Mouse (Mus musculus) kidney, embryonic 16.5 days (tissue): ENCODE measurements around the gene Rpl27a. TPM values are rescaled to one million over a fixed set of nuclear protein-coding genes. Genes with fewer than 3 reads are reported as not detected.

Experiments
- ATAC-seq: fragments of 200-750 bp; cut with Nextera tagmentation; 2 replicates; pipeline ENCODE4 v1.8.0; 2017; ENCODE audit warnings: moderate TSS enrichment; ENCODE audit not compliant: low FRiP score, low TSS enrichment
- H3K27ac ChIP-seq: fragments of 300-500 bp; sonication (generic); 2 replicates; pipeline ENCODE4 v1.5.1; 2014; ENCODE audit warnings: low read length
- H3K27me3 ChIP-seq: fragments of 300-500 bp; sonication (generic); 2 replicates; pipeline ENCODE4 v1.6.1; 2014; ENCODE audit warnings: low read length, control low read depth, mixed read lengths; ENCODE audit not compliant: insufficient read depth
- H3K36me3 ChIP-seq: fragments of 300-500 bp; sonication (generic); 2 replicates; pipeline ENCODE4 v1.6.1; 2014; ENCODE audit warnings: low read length, control low read depth, mixed read lengths; ENCODE audit not compliant: insufficient read depth
- H3K4me1 ChIP-seq: fragments of 300-500 bp; sonication (generic); 2 replicates; pipeline ENCODE4 v1.6.1; 2014; ENCODE audit warnings: low read length, control low read depth, mixed read lengths; ENCODE audit not compliant: insufficient read depth
- H3K4me2 ChIP-seq: fragments of 300-500 bp; sonication (generic); replicated peaks from 2 replicates; pipeline ENCODE4 v1.6.1; 2014; ENCODE audit warnings: low read depth, low read length
- H3K4me3 ChIP-seq: fragments of 300-500 bp; sonication (generic); 2 replicates; pipeline ENCODE4 v1.5.1; 2014; ENCODE audit warnings: mild to moderate bottlenecking, low read length
- H3K9ac ChIP-seq: fragments of 300-500 bp; sonication (generic); replicated peaks from 2 replicates; pipeline ENCODE4 v1.6.1; 2014; ENCODE audit warnings: low read length
- H3K9me3 ChIP-seq: fragments of 300-500 bp; sonication (generic); 2 replicates; pipeline ENCODE4 v1.6.1; 2016; ENCODE audit warnings: low read length, control low read depth
- WGBS: fragments of 180-500 bp; shearing (Covaris S2); extraction: QIAGEN DNeasy Blood & Tissue Kit; methylation state at CpG from one replicate; pipeline ENCODE4 v1.1.7; 2014; 5-methylcytosine and 5-hydroxymethylcytosine counted together
- polyA plus RNA-seq: library from polyadenylated mRNA; unstranded; fragments of >200 nt; fragmentation: Nextera tagmentation; extraction: Ambion mirVana; gene quantifications from 2 replicates; pipeline ENCODE4 v1.2.1, GENCODE M21; 2015

Rpl27a gene
- polyA plus RNA-seq, 1 experiment from 2014 or later, result 129 TPM

DNA sequence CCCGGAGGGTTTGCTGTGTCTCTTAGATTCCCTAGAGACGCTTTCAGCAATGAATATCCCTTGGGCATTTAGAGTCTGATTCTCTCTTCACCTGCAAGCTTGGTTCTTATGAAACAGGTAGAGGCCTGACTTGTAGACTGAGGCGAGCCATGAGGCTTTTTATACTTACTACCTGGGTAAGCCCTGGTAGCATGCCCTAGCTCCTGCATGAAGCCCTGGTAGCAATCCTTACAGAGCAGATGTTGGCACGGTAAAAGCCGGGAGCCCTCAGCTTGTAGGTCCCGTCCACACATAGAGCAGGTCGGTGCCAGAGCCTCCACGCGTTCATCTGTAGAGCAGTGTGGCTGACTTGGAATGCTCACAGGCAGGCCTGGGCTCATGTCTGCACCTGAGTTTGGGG is 11.4 kb upstream of the Rpl27a start:
- ATAC-seq, result no peak
- H3K27ac ChIP-seq, result no peak overlapping the region
- H3K4me2 ChIP-seq, result no peak overlapping the region
- H3K4me1 ChIP-seq, result no peaks in the 10 kb centered on the region
- 42% methylated on average over 9 of the region's 9 CpGs for WGBS
- H3K9me3 ChIP-seq, result no peaks in the 10 kb centered on the region
- H3K36me3 ChIP-seq, result no peaks in the 10 kb centered on the region
- no peak overlapping the region for H3K9ac ChIP-seq
- H3K27me3 ChIP-seq, result no peaks in the 10 kb centered on the region
- no peak overlapping the region for H3K4me3 ChIP-seq

DNA sequence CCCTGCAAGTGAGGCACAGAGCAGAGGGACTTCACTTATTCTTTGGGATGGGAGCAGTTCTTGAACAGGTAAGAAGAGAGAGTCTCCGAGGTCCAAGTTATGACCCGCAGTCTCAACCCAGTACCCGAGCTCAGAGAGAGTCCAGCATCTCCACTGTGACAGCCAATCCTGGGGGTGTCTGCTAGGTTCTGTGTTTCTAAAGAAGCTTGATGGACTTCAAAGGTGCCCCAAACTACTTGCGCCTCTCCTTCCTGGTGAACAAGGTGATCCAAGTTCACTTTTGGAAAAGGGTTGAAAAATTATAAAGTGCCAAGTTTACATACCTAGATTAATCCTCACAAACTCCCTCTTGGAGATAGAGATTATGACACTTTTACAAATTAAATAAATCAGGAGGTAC is 10.9 kb upstream of the Rpl27a start, which contains the start of gene Trim66:
Gene Trim66 (minus strand): TSS at position 101 of the 400 bp plus-strand sequence.
- Histone ChIP-seq H3K36me3 (no peaks in the 10 kb centered on the region), H3K9me3 (no peaks in the 10 kb centered on the region), H3K27me3 (no peaks in the 10 kb centered on the region), H3K4me1 (no peaks in the 10 kb centered on the region), H3K4me2 (no peak within 1 kb of the TSS), H3K9ac (no peak within 1 kb of the TSS), H3K27ac (no peak within 1 kb of the TSS), H3K4me3 (no peak within 1 kb of the TSS)
- WGBS, result 77% methylated on average over 4 of the region's 4 CpGs
- ATAC-seq, result no peak

GRCm38 (mm10) chr7:109510799-109511198 is 8.1 kb upstream of the Rpl27a start:
- ATAC-seq, result no peak
- no peaks in the 10 kb centered on the region for H3K4me1 ChIP-seq
- 64% methylated on average over 2 of the region's 2 CpGs for WGBS

GRCm38 (mm10) chr7:109511838-109512237 is 7.1 kb upstream of the Rpl27a start:
- WGBS, result 95% methylated on average over 3 of the region's 3 CpGs
- Histone ChIP-seq H3K27me3 (no peaks in the 10 kb centered on the region), H3K36me3 (no peaks in the 10 kb centered on the region), H3K9me3 (no peaks in the 10 kb centered on the region), H3K4me3 (no peak overlapping the region), H3K4me2 (no peak overlapping the region), H3K4me1 (no peaks in the 10 kb centered on the region), H3K27ac (no peak overlapping the region), H3K9ac (no peak overlapping the region)
- ATAC-seq, result no peak

More at GRCm38 (mm10) chr7:109510799-109511198, 8.1 kb upstream of the Rpl27a start:
- H3K4me2 ChIP-seq, result no peak overlapping the region
- no peaks in the 10 kb centered on the region for H3K9me3 ChIP-seq
- H3K27ac ChIP-seq, result no peak overlapping the region
- H3K27me3 ChIP-seq, result no peaks in the 10 kb centered on the region
- no peak overlapping the region for H3K9ac ChIP-seq
- no peaks in the 10 kb centered on the region for H3K36me3 ChIP-seq
- H3K4me3 ChIP-seq, result no peak overlapping the region

- Histone ChIP-seq H3K4me1 (peaks cover 24% of the 10 kb centered on the region), H3K9me3 (no peaks in the 10 kb centered on the region), H3K9ac (no peak overlapping the region), H3K4me3 (no peak overlapping the region), H3K36me3 (peaks cover 12% of the 10 kb centered on the region; the same call in 1 of the 2 replicates), H3K4me2 (no peak overlapping the region), H3K27me3 (no peaks in the 10 kb centered on the region), H3K27ac (no peak overlapping the region)
- ATAC-seq, result no peak
- 64% methylated on average over 3 of the region's 3 CpGs for WGBS
Observed at GRCm38 (mm10) chr7:109516500-109516899, 2.4 kb upstream of the Rpl27a start.

GRCm38 (mm10) chr7:109518036-109518681 is 788 bp upstream of the Rpl27a start:
- ATAC-seq, result no peak
- Histone ChIP-seq H3K4me2 (peak overlapping the region; percentile 67), H3K9ac (peak overlapping the region; percentile 80), H3K36me3 (peaks cover 29% of the 10 kb centered on the region), H3K27me3 (no peaks in the 10 kb centered on the region), H3K9me3 (no peaks in the 10 kb centered on the region), H3K4me3 (peak overlapping the region; percentile 98), H3K27ac (peak overlapping the region; percentile 99), H3K4me1 (peaks cover 25% of the 10 kb centered on the region)
- WGBS, result 18% methylated on average over 10 of the region's 10 CpGs

- peak overlapping the region; percentile 82 for H3K4me2 ChIP-seq
- peaks cover 25% of the 10 kb centered on the region for H3K4me1 ChIP-seq
- H3K27me3 ChIP-seq, result no peaks in the 10 kb centered on the region
- peak overlapping the region; percentile 98 for H3K4me3 ChIP-seq
- no peak for ATAC-seq
- peak overlapping the region; percentile 92 for H3K27ac ChIP-seq
- peak overlapping the region; percentile 100 for H3K9ac ChIP-seq
- H3K36me3 ChIP-seq, result peaks cover 46% of the 10 kb centered on the region
- 3% methylated on average over 10 of the region's 10 CpGs for WGBS
- H3K9me3 ChIP-seq, result no peaks in the 10 kb centered on the region
Observed at GRCm38 (mm10) chr7:109519936-109520335, 989 bp downstream of the Rpl27a start.

GRCm38 (mm10) chr7:109522084-109522483 is 3.1 kb downstream of the Rpl27a start:
- ATAC-seq, result no peak
- Histone ChIP-seq H3K27me3 (no peaks in the 10 kb centered on the region), H3K4me1 (peaks cover 25% of the 10 kb centered on the region), H3K27ac (no peak overlapping the region), H3K9me3 (no peaks in the 10 kb centered on the region), H3K4me3 (no peak overlapping the region; the same call in 1 of the 2 replicates), H3K4me2 (no peak overlapping the region), H3K36me3 (peaks cover 52% of the 10 kb centered on the region), H3K9ac (no peak overlapping the region; the same call in 1 of the 2 replicates)
- 80% methylated on average over 5 of the region's 5 CpGs for WGBS

- Histone ChIP-seq H3K36me3 (peaks cover 52% of the 10 kb centered on the region), H3K27me3 (no peaks in the 10 kb centered on the region), H3K4me3 (no peak overlapping the region), H3K27ac (no peak overlapping the region), H3K4me1 (peaks cover 18% of the 10 kb centered on the region), H3K4me2 (no peak overlapping the region), H3K9ac (no peak overlapping the region), H3K9me3 (no peaks in the 10 kb centered on the region)
- 68% methylated on average over 2 of the region's 2 CpGs for WGBS
- ATAC-seq, result no peak
Observed at GRCm38 (mm10) chr7:109523304-109523703, 4.4 kb downstream of the Rpl27a start.

DNA sequence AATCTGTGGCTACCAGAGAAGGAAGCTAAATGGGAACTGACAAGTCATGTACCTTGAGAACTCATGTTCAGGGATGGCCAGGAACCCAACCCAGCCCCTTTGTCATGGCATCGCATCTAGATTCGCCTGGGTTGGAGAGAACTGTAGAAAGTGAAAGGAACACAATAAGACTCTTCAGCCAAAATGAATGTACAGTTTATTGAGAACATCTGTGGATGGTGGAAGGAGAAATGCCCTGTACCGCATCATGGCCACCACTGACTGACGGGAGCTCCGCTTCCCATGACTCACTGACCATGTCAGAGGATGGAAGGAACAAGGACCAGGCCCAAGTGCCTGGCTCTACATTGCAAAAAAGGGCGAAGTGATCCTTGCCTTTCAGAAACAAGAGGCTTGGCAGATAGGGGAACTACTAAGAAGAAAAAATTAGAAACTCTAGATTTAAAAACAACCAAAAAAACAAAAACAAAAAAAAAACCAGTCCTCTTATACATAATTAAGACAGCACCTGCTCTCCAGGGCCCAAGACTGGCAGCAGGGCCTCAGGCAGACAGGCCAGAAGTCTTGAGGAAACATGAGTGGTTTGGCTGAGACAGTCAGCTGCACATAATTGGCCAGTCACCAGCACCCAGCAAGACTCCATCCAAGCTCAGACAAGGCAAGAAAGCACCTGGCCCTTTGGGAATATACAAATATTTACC is 4.9 kb downstream of the Rpl27a start:
- no peak for ATAC-seq
- Histone ChIP-seq H3K27ac (no peak overlapping the region), H3K27me3 (no peaks in the 10 kb centered on the region), H3K9ac (no peak overlapping the region), H3K4me2 (no peak overlapping the region), H3K4me3 (no peak overlapping the region), H3K4me1 (peaks cover 18% of the 10 kb centered on the region), H3K36me3 (peaks cover 52% of the 10 kb centered on the region), H3K9me3 (no peaks in the 10 kb centered on the region)
- 71% methylated on average over 6 of the region's 6 CpGs for WGBS
